Mouse (Mus musculus) megakaryocyte, embryonic 14.5 days (primary cell): ENCODE results near the gene Usp43.

Experiments
- FLI1 ChIP-seq: IDR thresholded peaks from 2 replicates; pipeline ENCODE4 v1.6.1; 2012; ENCODE audit warnings: low read length, inconsistent platforms, mixed read lengths
- GATA1 ChIP-seq: IDR thresholded peaks from 3 replicates; pipeline ENCODE4 v1.6.1; 2012; ENCODE audit warnings: mixed read lengths, low read length, inconsistent platforms, borderline replicate concordance

DNA sequence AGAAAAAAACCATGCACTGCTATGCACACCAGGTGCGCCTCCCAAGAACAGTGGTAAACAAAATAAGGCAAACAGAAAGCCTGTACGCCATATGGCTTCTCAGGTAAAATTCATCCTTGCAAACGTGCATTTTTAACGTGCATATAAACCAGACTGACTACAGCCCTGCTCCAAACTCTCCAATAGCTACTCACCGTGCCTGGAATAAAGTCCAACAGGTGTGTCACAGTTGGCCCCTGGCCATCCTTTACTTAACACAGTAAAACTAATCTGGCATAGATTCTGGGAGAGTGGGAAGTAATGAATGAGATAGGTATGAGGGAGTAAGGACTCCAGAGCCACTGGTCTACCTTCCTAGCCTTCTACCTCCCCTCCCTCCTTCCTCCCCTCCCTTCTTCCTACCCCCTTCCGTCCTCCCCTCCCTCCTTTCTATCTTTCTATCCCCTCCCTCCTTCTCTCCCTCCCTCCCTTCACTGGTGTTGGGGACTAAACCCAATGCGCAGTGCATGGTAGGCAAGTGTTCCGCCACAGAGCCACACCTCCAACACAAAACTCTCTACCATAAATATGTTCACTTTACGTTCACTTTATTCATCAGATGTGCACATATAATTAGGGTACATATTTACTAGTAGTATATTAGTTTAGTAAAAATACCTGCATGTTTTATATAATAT, 56.3 kb downstream of the Usp43 start:
- TF ChIP-seq GATA1 (no peak), FLI1 (no peak)
